Mouse (Mus musculus) cerebellum, adult 11 months (tissue): ENCODE data around the gene Aven.
"Not testable (repeated sequence)": the region's sequence is repeated elsewhere in the genome, so short reads cannot be mapped to it uniquely, and the experiment has no call there.

Experiments used
- DNase-seq: peaks from one replicate; pipeline ENCODE4 v3.0.0; 2022

Gene Aven

DNA sequence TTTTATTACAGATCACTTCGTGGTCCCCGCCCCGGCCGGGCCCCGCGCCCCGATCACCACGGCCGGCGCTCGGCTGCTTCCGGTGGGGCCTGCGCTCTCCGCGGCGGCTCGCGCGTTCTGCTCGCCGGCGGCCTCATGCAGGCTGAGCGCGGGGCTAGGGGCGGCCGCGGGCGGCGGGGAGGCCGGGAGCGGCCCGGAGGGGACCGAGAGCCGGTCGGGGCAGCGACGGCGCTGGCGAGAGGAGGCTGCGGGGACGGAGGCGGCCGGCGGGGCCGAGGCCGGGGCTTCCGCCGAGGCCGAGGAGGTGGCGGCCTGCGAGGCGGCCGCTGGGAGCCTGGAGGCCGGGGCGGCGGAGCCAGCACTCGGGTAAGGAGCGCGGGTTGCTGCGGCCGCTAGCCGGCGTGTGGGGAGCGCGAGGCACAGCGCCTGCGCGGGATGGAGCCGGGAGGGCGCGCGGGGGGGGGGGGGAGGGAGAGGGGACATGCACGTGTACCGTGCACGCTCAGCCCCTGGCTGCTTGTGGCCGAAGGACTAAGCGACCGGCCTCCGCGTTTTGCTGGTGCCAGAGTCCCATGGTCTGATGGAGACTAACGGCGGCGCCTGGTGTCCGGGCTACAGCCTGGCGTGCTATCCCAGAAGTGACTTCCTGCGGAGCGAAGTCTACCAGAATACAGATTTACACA, at the start of gene Aven:
Gene Aven (plus strand): TSS at position 109 of the 683 bp plus-strand sequence.
- peak; percentile 87 for DNase-seq

- no peak for DNase-seq
These were observed 49.3 kb upstream of the Aven start for GRCm38 (mm10) chr2:112443491-112443890.

DNA sequence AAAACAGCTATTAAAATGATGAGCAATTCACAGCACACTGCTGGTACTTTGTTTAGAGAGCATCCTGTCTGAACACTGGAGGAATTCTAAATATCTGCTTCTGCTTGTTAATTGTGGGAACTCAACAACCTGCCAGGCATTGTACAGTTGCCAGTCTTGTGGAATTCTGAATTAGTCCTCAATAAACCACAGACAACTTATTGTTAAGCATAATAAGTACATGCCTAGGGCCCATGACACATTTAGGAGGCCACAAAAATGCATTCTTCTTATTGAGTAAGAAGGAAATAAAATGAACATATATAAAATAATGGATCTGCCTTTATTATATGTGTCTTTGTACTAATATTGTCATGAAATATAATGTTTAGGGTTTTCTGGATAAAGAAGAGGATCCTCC, 47.3 kb upstream of the Aven start:
- DNase-seq: no peak

DNA sequence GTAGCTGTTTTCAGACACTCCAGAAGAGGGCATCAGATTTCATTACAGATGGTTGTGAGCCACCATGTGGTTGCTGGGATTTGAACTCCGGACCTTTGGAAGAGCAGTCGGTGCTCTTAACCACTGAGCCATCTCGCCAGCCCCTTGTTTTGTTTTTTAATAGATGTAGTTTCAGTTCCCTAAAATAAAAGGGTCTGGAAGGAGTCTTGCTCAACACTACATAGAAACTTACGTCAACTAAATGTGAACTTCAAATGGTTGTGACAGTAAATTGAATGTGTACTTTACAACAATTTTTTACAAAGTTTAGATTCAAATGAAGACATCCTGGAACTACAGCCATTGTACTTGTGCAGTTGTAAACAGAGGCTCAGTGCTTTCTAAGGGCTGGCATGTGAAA, 44.7 kb upstream of the Aven start:
- DNase-seq: not testable (repeated sequence)

DNA sequence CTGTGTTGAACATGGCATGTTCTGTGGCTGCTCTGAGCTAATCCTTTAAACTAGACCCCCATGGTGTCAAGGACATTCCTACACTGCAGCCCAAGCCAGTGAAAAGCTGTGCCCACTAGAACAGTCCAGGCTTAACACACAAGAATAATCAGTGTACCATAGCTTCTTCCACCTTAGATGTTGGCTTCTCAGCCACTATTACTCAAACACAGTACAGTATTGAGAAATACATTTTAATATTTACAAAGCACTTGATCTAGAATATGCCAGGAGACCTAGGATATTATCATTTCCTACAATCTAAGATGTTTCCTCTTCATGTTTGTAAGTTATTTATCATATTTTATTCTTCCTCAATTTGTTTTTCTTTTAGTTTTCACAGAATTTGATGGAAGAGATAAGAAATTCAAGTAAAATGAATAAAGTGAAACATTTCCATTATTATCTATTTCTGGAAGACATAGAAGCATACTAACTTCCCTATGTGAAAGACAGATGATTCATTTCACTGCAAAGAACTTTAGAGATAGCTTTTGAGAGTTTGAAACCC, 44.2 kb upstream of the Aven start:
- DNase-seq: no peak

DNA sequence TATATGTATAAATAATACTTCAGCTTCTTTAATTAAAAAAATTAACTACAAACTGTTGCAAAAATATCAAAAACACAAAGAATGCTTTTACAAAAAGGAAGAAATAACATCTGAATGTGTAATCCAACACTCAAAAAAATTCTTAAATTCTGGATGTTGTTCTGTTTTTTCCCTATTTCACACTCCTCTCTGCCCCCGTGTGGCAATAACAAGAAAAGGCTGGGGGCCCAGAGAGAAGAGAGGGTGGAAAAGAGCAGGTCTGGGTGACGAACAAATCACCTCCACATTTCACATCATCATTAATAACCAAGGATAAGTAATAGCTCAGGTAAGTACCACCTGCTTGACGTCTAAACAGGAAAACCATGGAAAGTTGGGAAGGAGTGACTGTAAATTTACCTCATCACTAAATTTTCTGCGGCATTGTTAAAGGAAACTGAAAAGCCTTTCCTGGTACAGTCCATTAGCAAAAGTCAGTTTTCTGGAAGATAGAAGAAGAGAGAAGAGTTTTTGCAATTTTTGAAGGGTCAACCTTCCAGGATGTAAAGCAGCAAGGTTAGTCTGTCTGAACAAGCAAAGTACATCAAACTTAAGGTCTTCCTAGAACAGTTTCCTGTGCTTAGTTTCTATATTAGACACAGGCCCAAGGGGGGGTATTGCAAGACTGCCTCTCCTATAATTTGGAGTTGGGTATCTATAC, 43.0 kb upstream of the Aven start:
- DNase-seq: no peak

GRCm38 (mm10) chr2:112452513-112452912, 40.3 kb upstream of the Aven start:
- DNase-seq: not testable (repeated sequence)

DNA sequence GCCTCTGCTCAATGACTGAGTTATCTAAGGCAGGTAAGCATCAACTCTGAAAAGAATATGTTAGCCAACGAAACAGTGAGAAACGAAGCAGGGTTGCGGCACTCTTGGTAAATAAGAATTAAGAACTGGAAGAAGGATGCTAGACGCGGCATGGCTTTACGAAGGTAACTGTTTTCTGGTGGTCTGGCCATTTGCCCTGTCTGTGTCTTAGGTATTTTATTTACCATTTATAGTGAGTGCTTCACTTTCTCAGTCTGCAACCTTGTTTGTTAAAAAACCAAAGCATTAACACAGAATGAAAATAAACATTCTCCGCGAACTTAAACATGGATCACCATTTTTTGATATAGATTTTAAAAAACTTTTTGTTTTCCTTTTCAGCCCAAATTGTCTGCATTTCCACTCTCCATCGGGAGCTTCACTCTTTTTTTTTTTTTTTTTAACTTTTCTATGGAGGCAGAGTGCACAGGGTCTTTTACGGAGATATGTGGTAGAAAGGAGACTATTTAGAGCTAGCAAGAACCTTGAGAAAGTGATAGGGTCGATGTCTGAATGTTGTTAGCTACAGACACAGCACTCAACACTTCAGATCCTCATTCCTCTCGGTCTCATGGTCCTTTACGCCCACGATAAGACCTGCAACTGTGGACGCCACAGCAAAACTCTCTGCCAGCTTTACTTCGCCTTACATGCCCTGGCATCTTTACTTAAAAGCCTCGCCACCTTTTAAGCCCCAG, 38.5 kb upstream of the Aven start:
- no peak for DNase-seq

DNA sequence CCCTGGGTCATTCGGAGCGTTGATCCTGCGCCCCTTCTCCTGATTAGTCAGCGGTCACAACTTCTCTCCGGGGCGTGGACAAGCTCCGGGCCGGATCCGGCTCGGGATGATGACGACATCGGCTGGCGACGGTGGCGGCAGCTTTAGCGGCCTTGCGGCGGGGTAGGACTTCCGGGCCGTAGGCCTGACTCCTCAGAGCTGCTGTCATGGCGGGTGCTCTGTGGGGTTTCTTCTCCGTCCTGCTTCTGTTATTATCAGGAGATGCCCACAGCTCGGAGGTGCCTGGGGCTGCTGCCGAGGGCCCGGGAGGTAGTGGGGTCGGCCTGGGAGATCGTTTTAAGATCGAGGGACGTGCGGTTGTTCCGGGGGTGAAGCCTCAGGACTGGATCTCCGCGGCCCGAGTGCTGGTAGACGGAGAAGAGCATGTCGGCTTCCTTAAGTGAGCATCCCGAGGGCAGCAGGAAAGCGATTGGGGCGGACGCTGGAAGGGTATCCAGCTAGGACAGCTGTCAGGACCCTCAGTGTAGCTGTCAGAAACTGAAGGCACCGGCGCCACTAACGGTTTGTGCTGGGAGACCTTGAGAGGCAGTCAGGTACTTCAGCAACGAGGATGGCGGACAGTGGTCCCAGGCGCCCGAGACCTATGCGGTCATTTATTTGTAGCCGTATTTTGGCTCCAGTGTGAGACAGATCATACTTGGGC, 37.8 kb upstream of the Aven start, which contains the start of gene Emc7:
Gene Emc7 (plus strand): TSS at position 136 of the 703 bp plus-strand sequence.
- DNase-seq: peak; percentile 94

DNA sequence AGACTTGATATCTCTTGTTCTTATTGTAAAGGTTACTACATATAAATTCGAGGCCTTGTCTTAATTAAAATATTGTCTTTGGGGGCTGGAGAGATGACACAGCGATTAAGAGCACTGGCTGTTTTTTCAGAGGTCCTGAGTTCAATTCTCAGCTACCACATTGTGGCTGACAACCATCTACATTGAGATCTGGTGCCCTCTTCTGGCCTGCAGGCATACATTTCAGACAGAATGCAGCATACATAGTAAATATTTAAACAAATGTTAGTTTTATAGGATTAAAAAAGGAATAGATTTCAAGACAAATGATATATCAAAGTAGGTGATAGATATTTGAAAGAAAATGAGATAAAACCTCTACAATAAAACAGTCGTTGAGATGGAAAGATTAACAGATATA, 32.2 kb upstream of the Aven start:
- no peak for DNase-seq

GRCm38 (mm10) chr2:112469542-112469941, 23.2 kb upstream of the Aven start:
- no peak for DNase-seq

GRCm38 (mm10) chr2:112470961-112471381, 21.8 kb upstream of the Aven start:
- DNase-seq: no peak

DNA sequence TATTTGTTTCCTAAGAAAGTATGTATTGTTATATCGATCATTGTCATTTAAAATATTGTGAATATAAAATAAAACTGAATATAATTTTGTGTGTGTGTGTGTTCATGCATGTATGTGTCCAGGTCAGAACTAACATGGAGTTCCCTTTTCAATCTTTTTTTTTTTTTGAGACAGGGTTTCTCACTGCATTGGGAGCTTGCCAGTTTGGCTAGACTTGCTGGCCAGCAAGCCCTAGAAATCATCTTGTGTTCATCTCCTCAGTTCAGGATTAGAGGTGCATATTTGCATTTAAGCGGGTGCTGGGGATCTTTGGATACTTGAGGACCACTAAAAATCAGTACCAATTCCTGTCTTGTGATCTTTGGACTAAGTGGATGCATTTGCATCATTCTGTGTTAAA, 20.7 kb upstream of the Aven start:
- no peak for DNase-seq

GRCm38 (mm10) chr2:112474997-112475724, 17.6 kb upstream of the Aven start:
- DNase-seq: no peak

- DNase-seq: no peak
These were observed 16.2 kb upstream of the Aven start for GRCm38 (mm10) chr2:112476554-112476953.

- no peak for DNase-seq
These were observed 12.1 kb upstream of the Aven start, which contains the start of gene Chrm5 for GRCm38 (mm10) chr2:112480669-112481068. Gene Chrm5, minus strand, starts transcription at chr2:112480769.

GRCm38 (mm10) chr2:112481564-112481963, 11.2 kb upstream of the Aven start:
- no peak for DNase-seq

DNA sequence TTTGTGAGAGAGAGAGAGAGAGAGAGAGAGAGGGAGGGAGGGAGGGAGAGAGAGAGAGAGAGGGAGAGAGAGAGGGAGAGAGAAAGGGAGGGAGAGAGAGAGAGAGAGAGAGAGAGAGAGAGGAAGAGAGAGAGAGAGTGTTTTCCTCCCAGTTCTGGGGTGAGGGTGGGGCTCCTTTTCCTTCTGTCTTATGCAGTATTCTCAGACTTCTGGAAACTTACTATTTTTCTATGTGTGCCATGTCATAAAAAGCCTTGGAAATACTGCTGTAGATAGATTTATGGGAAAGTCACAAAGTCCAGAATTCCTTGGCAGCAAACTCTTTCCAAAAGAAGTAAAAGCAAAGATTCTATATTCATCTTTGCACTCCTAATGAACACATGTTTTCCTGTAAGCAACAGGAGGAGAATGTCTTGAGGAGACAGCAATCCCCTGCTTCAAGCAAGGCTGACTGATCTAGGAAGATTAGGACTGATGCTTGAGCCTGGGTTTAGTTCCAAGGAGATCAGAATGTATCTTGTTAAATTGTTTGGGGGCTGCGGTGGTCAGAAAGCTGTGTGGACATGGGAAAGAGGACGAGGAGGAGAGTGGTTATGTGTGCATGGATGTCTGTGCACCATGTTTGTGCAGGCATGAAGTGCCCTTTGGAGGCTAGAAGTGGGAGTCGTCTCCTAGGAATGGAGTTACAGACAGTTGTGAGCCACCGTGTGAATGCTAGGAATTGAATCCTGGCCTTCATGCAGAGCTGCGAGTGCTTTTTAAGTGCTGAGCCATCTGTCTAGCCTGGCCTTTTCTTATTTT, 10.0 kb upstream of the Aven start:
- no peak for DNase-seq

DNA sequence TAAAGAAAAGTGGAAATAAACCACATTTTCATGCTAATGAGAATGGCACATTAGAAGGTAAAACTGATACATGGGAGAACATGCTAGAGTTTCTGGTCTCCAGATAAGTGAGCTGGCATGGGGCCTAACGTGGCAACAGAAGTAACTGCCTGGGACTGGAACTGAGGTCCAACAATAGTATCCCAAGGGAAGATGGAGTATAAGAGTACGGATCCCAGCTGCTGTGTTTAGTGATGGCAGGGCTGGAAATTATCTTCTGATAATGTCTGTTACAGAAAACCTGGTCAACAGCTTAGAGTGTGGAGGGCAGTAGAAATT, 9.5 kb upstream of the Aven start:
- no peak for DNase-seq

DNA sequence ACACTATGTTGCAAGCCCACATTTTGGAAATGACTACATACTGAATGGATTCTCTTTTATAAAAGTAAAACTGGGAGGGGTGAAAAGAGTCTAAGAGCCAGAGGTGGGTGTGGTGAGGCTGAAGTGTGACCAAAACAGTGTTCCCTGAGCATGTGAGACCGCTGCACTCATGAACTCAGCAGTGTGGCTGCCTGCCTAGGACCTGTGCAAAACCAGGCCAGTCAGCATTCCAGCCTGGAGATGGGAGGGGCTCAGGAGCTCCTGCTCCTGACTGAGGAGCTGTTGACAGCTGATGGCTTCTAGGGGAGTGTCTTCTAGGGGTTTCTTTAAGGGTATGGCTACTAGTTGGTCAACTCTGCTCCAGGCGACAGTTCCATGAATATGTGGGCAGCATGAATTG, 7.9 kb upstream of the Aven start:
- no peak for DNase-seq

DNA sequence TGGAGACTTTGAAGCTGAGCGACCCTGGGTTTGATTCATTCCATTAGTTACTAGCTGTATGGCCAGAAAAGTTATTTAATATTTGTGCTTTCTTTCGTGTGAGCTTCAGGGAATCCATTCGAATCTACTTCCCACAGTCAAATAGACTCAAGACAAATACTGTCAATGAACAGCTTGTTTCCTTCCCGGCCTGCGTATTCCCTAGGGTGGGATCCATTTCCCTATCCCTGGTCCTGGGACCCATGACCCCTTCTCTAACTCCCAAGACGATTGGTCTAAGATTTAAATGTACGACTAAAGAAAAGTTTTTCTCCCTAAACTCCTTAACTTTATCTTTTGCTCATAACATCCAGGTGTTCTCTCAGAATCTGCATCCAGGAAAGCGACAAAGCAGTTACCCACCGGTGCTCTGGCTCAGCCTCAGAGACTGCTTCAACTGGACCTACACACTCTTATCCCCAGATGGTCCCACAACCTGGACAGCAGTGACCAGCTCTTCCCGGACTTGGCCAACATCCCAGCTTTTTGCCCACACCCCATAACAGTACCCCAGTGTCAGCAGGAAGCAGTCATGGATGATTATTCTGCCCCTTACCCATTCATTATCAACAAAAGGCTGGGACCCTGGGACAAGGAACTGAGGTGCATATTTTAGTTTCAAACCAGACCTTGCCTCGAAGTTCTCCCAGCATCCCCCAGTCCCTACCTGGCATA, 2.1 kb upstream of the Aven start:
- no peak for DNase-seq
